Mouse (Mus musculus) thymus, postnatal 10 days (tissue): ENCODE measurements around the gene Slc2a3.
"Not testable (repeated sequence)": the region's sequence is repeated elsewhere in the genome, so short reads cannot be mapped to it uniquely, and the experiment has no call there.

Experiments used
- DNase-seq, 2 experiments: peaks; one replicate each; pipeline ENCODE4 v3.0.0; 2021; ENCODE audit warnings: low spot score in 2 of 2

Gene Slc2a3

DNA sequence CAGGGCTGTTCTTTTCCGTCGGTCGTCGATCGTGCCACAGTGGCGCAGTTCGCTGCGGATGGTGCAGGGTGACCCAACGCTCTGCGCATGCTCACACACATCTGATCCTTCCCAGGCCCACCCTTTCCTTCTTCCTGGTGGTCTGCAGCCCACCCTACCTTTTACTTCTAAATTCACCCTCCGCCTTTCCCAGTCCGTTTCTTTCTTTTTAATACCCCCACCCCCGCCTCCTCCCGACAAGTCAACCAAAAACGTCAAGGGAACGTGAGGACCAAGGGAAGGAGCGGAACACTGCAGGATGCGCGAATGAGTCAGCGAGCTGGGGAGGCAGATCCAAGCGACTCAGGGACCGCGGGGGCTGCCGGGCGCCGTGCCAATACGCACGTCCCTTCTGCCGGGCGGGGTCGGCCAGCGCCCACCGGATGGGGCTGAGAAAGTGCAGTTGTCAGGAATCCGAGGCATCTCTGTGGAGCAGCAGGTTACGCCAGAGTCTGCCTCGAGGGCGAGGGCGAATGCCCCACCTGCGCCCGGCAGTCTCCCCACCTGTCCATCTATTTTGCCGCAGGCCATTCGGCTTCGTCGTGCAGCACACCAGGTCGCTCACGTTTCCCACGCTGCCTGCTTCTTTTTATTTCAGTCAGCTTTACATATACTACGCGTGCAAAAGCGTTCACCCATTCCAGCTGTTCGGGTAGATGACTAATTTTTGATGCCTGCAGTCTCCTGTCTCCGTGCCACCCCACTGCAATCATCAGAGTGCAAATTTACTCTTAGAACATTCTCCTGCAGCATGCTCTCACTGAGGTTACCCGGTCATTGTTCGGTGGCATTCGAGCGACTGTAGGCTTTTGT is 36.8 kb downstream of the Slc2a3 start:
- DNase-seq = peak; percentile 24 to 45

GRCm38 (mm10) chr6:122763844-122764445 is 37.5 kb downstream of the Slc2a3 start:
- DNase-seq = no peak

DNA sequence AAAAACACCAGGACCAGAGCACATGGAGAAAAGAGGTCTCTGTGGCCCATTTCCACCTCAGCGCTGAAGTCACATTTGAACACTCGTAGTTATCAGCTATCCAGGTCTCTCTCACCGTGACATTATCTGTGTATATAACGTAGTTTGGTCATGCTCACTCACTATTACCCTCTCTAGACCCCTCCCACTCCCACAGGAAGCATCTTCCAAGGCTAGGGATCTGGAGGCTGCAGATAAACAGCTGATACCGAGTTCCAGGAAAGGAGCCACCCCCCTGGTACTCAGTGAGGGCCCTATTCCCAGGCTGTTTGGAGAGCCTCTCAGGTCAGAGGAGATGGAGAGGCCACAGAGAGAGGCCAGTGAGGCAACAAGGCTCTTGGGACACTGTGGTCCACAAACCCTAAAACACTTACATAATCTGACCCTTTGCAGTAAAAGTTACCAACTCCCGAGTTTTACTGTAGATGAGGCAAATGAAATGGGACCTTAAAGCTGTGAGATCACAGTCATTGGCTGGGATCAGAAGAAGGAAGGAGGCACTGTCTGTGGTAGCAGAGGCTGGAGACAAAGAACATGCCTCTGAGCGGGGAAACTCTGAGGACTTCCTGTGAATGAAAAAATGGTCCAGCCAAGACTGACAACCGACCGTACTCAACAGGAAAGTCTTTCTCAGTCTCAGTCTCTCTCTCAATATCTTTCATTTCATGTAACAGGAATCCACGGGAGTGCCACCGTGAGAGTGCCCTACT is 38.3 kb downstream of the Slc2a3 start:
- DNase-seq = no peak

- DNase-seq = no peak
Measured at GRCm38 (mm10) chr6:122762480-122762879, 39.0 kb downstream of the Slc2a3 start.

GRCm38 (mm10) chr6:122761901-122762300 is 39.5 kb downstream of the Slc2a3 start:
- DNase-seq = no peak

DNA sequence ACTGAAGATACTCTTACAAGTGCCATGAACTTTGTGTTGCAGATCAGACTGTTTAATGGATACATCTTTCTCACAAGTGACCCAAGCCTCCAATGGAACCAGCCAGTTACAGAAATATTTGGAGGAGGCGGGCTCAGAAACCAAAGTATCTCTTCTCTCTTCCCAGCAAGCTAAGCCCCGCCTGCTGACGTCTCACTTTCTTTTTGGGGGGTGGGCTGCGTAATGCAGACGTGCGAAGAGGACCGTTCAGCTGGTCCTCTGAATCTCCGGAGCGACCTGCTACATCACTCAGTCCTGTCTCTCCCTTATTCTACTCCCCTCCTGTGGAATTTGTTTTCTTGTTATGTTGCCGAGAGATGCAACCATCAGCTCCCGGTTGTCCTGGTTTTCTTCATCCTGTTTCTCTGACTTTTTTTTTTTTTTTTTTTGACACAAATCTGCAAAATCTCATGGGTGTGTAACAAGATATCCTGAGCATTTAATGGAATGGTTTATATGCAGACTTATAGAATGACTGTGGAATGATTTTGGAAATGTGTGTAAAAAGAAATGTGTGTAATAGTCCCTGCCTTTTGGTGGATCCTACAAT is 40.3 kb downstream of the Slc2a3 start:
- DNase-seq = no peak

- DNase-seq = no peak
Measured at GRCm38 (mm10) chr6:122758732-122759131, 42.7 kb downstream of the Slc2a3 start.

DNA sequence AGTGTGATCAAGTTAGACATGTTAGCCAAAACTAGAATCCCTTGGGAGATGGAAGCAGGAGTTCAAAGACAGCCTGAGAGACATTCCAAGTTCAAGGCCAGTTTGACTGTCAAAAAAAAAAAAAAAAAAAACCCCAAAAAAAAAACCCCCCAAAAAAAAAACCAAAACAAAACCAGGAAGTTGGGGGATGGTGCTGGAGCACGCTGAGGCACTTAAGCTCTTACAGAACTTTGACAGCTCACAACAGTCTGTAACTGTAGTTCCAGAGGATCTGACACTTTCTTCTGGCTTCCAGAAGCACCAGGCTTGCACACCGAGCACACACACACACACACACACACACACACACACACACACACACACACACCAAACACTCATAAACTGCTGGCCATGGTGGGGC is 45.5 kb downstream of the Slc2a3 start:
- peak in 1 of 2 experiments; percentile 15 for DNase-seq

DNA sequence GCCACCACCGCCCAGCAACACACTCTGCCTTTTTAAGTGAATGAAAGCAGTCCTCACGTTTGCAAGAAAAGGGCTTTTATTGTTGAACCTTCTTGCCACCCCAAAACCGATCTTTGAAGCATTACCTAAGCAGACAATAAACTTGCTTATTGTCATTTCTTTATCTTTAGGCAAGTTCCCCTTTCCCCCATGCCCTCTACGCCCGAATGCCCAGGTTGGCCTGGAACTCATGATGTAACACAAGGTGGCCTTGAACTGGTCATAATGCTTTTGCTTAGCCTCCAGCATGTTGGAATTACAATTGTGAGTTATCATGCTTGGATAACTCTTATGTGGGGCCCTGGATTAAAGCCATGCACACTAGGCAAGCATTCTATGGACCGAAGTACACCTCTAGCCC is 50.9 kb downstream of the Slc2a3 start:
- no peak for DNase-seq

- no peak for DNase-seq
Measured at GRCm38 (mm10) chr6:122744505-122745249, 56.8 kb downstream of the Slc2a3 start.

- DNase-seq = no peak
Measured at GRCm38 (mm10) chr6:122743353-122743752, 58.1 kb downstream of the Slc2a3 start.

- peak; percentile 15 to 23 for DNase-seq
Measured at GRCm38 (mm10) chr6:122742228-122742899, 59.1 kb downstream of the Slc2a3 start.

DNA sequence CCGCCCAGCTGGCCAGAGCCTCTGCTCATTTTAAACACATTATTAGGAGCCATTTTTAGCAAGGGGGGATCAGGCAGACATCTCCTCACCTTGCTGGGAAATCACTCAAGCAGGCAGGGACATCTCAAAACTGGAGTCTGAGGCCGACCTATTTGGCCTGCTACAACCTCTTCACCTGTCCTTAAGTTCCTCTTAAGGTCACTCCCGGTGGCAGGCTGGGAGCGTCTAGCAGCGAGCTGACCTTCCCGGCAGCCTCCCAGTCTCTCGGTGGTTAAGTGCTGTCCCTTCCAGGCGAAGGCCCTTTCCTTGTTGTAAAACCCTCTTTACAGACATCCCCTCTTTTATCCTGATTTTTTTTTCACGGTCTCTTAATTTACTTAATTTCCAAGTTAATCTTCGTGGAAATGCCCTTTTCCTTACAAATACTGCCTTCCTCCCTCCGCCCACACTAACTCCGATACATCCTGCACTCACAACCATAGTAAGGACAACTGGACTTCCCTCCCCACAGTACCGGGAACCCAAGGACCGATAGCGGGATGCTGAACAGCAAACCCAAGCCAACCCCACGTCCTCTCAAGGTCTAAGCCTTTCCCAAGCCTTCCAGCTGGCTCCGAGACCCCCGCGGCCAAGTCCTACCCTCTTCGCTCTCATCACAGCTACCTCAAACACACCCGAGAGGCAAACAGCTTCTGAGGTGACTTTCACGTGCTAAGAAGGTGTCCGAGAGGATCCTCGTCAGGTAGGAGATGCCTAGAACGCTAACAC is 59.8 kb downstream of the Slc2a3 start:
- no peak for DNase-seq

DNA sequence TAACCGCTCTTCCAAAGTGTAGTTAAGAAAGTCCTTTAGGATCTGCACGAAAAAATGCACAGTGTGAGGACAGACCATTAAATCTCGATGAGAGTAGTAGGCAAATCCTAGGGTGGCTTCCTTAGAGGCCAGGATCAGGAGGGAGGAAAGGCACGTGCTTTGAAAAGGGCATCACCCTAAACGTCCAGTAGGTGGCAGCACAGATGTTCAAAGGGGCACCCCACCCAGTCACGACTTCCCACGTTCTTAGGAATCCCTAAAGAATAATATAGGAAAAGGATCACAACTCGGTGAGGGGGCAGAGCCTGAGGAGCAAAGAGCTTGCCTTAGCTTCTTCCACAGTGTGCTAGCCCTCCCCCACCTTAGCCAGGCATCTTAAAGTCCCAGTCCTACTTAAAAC is 61.5 kb downstream of the Slc2a3 start:
- DNase-seq = peak in 1 of 2 experiments; percentile 64

GRCm38 (mm10) chr6:122719942-122720341 is 81.5 kb downstream of the Slc2a3 start:
- peak in 1 of 2 experiments; percentile 48 for DNase-seq

DNA sequence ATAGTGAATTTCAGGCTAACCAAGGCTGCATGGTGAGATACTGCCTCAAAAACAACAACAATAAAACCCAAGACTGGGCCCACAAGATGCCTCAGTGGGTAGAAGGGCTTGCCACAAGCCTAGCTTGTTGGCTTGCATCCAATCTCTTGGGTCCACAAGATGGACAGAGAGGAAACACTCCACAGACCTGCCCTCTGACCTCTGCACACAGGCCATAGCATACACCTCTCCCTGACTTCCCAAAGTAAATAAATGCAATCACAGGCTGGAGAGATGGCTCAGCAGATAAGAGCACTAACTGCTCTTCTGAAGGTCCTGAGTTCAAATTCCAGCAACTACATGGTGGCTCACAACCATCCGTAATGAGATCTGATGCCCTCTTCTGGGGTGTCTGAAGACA is 83.2 kb downstream of the Slc2a3 start:
- not testable (repeated sequence) for DNase-seq

GRCm38 (mm10) chr6:122715886-122716285 is 85.6 kb downstream of the Slc2a3 start:
- DNase-seq = no peak

DNA sequence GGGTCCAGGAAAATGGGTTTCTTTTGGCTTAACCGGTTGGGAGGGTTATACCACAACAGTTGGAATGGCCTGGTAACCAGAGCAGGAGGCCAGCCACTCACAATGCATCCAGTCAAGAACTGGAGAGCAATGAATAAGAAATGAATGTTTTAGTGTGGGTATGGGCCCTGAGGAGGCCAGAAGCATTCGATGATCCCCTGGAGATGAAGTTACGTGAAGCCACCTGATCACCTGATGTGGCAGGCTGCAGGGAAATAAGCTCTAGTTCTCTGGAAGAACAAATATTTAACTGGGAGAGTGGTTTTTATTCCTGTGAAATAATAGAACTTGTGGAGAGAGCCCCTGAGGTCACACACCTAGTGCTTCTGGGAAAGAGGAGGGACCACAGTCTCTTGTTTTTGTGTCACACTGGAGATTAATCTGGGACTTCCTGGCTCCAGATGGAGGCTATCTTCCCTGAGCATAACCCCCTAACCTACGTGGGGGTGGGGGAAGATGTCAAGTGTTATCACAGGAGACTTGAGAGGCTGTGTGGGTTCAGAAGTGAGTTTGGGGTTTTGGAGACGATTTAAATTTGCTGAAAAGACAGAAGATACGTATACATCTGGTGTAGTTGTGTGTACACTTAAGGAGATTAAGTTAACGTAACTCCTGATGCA is 86.6 kb downstream of the Slc2a3 start:
- no peak for DNase-seq

- DNase-seq = not testable (repeated sequence)
Measured at GRCm38 (mm10) chr6:122713116-122713515, 88.3 kb downstream of the Slc2a3 start.

- DNase-seq = no peak
Measured at GRCm38 (mm10) chr6:122711455-122711854, 90.0 kb downstream of the Slc2a3 start.
